Mouse (Mus musculus): ENCODE measurements around the gene Sh3d19. TPM values are rescaled to one million over a fixed set of nuclear protein-coding genes. Genes with fewer than 3 reads are reported as not detected.

The Sh3d19 gene
- total RNA-seq, 2 experiments from 2014 or later, result 23.4 to 26.4 TPM

GRCm38 (mm10) chr3:86141886-86142262, 171.0 kb downstream of the Sh3d19 start:
- DNase-seq, result peak in 1 of 2 experiments; percentile 12

GRCm38 (mm10) chr3:86142263-86142933, 171.5 kb downstream of the Sh3d19 start, which contains the start of gene Rps3a1:
Gene Rps3a1, minus strand, starts transcription at chr3:86142702.
- DNase-seq, result peak; percentile 99

GRCm38 (mm10) chr3:86142934-86143317, 172.0 kb downstream of the Sh3d19 start:
- DNase-seq, result no peak

- no peak for DNase-seq
Measured at GRCm38 (mm10) chr3:86143343-86143742, 172.4 kb downstream of the Sh3d19 start.

- DNase-seq, result no peak
Measured at GRCm38 (mm10) chr3:86149063-86149462, 178.2 kb downstream of the Sh3d19 start.

- DNase-seq, result no peak
Measured at GRCm38 (mm10) chr3:86149521-86149920, 178.6 kb downstream of the Sh3d19 start.

- no peak for DNase-seq
Measured at GRCm38 (mm10) chr3:86168841-86169425, 198.0 kb downstream of the Sh3d19 start.

- no peak for DNase-seq
Measured at GRCm38 (mm10) chr3:86179714-86180113, 208.8 kb downstream of the Sh3d19 start.

Other genes starting within 250 kb of the Sh3d19 start
- 10 to 100 TPM; 11.1 to 15.5 TPM for gene Fam160a1, start 153.8 kb upstream of the Sh3d19 start, total RNA-seq (2021)
- gene Glt28d2, start 83.6 kb upstream of the Sh3d19 start, total RNA-seq (2021), result under 1 TPM; 0.25 to 0.30 TPM
- gene Gm37240, start 83.6 kb upstream of the Sh3d19 start, total RNA-seq (2021), result not detected
- not detected for gene Prss48, start 31.4 kb downstream of the Sh3d19 start, total RNA-seq (2021)
- gene Rps3a1, start 171.6 kb downstream of the Sh3d19 start, total RNA-seq (2021), result 100 to 1,000 TPM; 392 to 411 TPM